Mouse (Mus musculus): ENCODE measurements around the gene Tspyl3. TPM values are rescaled to one million over a fixed set of nuclear protein-coding genes. Genes with fewer than 3 reads are reported as not detected.
A peak's percentile ranks its signal among the peaks of the same experiment; 100 is the strongest.

Gene Tspyl3
- polyA plus RNA-seq, 1 experiment from 2014 or later, result 0.06 TPM

DNA sequence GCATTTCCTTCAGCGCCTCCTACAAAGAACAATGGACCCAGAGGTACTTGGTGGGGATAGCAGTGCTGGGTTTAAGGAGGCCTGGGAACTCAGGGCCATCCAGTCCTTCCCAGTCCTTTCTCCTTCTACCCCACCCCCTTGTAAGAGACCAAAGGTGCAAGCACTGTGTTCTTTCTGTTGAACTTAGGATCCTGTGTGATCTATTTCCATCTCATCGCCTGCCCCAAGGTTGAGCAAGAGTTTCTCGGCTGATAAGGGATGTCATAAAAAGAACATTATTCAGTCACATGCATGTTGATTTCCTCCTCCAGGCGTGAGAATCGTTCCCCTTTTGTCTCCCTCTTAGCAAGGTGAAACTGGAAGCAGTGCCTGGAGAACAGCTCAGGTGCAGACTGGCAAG is 24.5 kb upstream of the Tspyl3 start:
- ChIA-PET POLR2A (no interaction called here), CTCF (interaction anchor here (1.0 kb wide), 1 partner anchor 10 kb away, joined by 3 read pairs; no protein-coding TSS in a partner anchor)
- ATAC-seq (no peak), DNase-seq (ENCODE audit: low read depth, low spot score) (no peak)
- in situ Hi-C loops (cut with MboI; ENCODE audit: low pct_unique_long_range_greater_than_20kb), result no loop called here
- TF ChIP-seq CTCF (IDR thresholded peaks at IDR 0.05), result no peak
- H3K27me3 ChIP-seq, result no peaks in the 10 kb centered on the region

DNA sequence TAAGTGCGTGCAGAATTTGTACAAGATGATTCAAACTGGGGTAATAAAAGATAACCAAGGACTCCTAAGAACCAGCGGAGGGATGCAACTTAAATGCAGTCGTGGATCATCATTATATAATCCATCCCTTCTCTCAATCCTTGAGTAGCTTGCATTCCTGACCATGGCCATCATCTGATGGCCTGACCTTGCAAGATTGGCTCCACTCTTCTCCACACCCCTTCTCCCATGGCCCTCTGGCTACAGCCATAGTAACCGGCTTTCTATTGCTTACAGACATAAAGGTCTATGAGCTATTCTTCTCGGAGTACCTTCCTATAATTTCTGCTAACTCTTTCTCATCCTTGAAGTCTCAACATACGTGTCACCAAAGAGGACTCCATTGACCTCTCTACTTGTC is 16.9 kb upstream of the Tspyl3 start:
- no peaks in the 10 kb centered on the region for H3K27me3 ChIP-seq
- in situ Hi-C loops (cut with MboI; ENCODE audit: low pct_unique_long_range_greater_than_20kb), result no loop called here
- CTCF ChIA-PET, result no interaction called here
- TF ChIP-seq CTCF (IDR thresholded peaks at IDR 0.05), result no peak
- DNase-seq (ENCODE audit: low read depth, low spot score) (no peak), ATAC-seq (no peak)
- POLR2A ChIA-PET, result interaction anchor here (0.7 kb wide), 1 partner anchor 271 kb away, joined by 7 read pairs; no protein-coding TSS in a partner anchor

DNA sequence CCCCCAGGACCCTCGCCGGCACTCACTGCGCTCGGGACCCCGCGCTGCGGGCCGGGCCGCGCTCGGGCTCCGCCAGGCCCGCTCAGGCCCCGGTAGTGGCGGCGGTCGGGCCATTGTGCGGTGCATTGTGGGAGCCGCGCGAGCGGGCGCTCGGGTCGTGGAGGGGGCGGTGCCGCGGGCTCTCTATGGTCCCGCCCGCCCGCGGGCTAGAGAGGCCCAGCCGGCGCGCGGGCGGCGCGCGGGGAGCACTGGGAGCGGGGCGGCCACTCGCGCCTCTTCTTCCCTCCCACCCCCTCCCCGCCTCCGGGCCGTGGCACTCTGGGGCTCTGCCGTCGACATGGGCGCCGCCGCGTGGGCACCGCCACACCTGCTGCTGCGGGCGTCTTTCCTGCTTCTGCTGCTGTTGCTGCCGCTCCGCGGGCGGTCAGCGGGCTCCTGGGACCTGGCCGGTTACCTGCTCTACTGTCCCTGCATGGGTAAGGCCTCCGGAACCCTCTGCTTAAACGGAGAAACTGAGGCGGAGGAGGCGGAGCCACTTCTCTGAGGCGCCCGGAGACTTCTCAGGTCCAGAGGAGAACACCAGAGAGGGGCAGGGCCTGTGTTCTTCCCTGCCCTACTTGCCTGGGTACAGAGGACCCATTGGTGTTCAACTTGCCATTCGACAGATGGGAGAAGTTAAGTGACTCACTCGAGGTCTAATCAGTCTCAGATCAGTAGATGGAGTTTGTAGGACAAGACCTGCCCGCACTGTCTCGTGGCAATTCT is 16.2 kb upstream of the Tspyl3 start, which contains the start of the genes Plagl2 and Pofut1:
TSS of gene Plagl2 (minus strand) at position 177 of the 765 bp plus-strand sequence.
TSS of gene Pofut1 (plus strand) at position 284 of the 765 bp plus-strand sequence.
- ChIA-PET CTCF (no interaction called here), POLR2A (interaction anchor here (0.7 kb wide), 1 partner anchor 272 kb away, joined by 7 read pairs; no protein-coding TSS in a partner anchor)
- in situ Hi-C loops (cut with MboI; ENCODE audit: low pct_unique_long_range_greater_than_20kb), result no loop called here
- DNase-seq (ENCODE audit: low read depth, low spot score), result peak; percentile 15
- ATAC-seq, result peak; percentile 87
- TF ChIP-seq CTCF (IDR thresholded peaks at IDR 0.05), result no peak
- H3K27me3 ChIP-seq, result no peaks in the 10 kb centered on the region

DNA sequence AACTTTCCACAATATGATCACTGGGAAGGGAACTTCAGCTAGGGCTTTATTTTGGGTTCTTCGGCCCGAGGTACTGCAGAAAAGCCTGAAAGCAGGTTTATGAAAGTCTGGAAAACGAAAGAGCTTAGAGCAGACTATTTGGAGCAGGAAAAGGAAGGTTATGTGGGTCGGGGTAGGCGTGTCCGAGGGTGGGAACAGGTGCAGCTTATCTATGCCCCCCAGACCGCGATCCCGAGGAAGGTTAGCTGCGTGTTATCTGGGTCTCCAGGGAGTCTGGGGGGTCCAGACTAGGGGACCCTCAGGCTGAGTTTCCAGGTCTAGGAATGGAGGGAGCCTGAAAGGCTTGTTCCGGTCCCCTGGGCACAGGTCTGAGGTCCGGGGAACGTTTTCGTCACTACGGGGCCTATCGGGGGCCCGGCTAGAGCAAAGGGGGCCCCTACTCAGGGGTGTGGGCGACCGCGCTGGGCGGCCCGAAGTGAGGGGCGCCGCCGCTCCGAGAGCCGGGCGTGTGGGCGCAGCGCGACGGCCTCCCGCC is 15.5 kb upstream of the Tspyl3 start:
- no peak for DNase-seq (ENCODE audit: low read depth, low spot score)

DNA sequence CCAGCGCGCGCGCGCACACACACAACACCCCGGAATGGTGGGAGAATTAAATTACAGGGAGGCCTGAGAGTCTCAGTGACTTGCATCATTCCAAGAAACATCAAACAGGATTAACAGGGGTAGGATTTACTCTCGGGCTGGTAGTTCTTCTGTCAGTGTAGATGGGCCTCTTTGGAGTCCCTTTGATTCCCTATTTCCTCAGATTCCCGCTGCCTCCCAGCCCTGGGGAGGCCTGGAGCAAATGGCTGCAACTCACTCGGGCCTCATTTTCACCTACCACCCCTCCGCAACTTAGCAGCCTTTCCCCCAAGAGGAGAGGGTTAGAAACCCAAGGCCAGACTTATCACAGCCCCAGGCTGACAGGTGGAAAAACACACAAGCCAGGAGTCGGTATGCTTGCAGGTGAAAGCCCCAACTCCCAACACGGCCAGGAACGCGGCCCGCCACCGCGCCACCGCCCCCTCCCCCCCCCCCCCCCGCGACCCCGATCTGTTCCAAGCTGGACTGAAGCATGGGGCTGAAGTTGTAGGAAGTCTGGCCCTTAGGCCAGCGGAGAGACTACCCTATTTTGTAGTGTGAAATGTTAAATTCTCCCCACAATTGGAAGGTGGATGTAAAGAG is 14.7 kb upstream of the Tspyl3 start:
- ChIA-PET POLR2A (interaction anchor here (0.9 to 1.1 kb wide), 2 partner anchors 8 to 52 kb away, joined by 3 read pairs; partner anchors contain the start of gene Kif3b), CTCF (interaction anchor here (1.1 to 1.2 kb wide), 2 partner anchors 44 to 92 kb away, joined by 3 read pairs; no protein-coding TSS in a partner anchor)
- no peaks in the 10 kb centered on the region for H3K27me3 ChIP-seq
- DNase-seq (ENCODE audit: low read depth, low spot score) (no peak), ATAC-seq (no peak)
- no peak for TF ChIP-seq CTCF (IDR thresholded peaks at IDR 0.05)
- in situ Hi-C loops (cut with MboI; ENCODE audit: low pct_unique_long_range_greater_than_20kb), result no loop called here

More for the DNA sequence above, 15.5 kb upstream of the Tspyl3 start:
- no peaks in the 10 kb centered on the region for H3K27me3 ChIP-seq
- in situ Hi-C loops (cut with MboI; ENCODE audit: low pct_unique_long_range_greater_than_20kb), result no loop called here
- peak; percentile 8 for ATAC-seq
- ChIA-PET CTCF (no interaction called here), POLR2A (interaction anchor here (0.9 kb wide), 1 partner anchor 9 kb away, joined by 3 read pairs; no protein-coding TSS in a partner anchor)
- TF ChIP-seq CTCF (IDR thresholded peaks at IDR 0.05), result no peak

DNA sequence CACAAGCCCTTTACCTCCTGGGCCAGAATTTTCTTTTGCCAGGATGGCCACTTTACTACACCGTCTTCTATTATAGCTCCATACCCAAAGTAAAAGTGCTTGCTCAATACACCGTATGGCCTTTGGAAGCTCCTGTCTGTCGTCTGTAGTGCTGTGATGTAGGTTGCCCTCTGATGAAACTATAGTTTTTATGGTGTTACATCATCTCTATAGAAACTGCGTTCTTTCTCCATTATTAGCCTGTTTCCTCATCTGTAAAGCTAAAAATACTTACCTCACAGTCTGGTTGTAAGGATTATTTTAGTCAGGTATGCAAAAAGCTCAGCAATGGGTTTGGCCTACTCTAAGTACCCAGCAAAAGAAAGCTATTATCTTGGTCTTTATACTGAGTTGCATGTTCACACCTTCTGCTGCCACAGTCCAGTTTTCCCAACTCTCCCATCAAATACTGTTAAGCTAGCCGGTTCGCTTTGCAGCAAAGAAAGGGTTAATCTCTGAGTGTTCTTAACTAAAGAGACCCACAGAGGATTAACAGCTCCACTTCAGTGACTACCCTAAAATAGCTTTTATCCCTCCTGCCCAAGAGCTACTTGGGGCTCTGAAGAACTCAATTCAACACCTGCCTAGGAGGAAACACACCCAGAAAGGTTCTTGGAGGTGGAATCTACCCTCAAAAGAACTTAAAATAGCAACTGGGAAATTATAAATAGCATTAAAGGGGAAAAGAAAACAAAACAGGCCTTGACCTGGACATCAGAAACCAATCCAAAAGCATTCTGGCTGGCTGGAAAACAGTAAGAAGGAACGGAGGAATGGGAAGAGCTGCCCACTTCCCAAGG is 14.0 kb upstream of the Tspyl3 start:
- ATAC-seq (no peak), DNase-seq (ENCODE audit: low read depth, low spot score) (no peak)
- POLR2A ChIA-PET, result interaction anchor here (1.1 kb wide), 1 partner anchor 52 kb away, joined by 3 read pairs; the partner anchor contains the start of gene Kif3b
- H3K27me3 ChIP-seq, result no peaks in the 10 kb centered on the region
- no peak for TF ChIP-seq CTCF (IDR thresholded peaks at IDR 0.05)
- CTCF ChIA-PET, result interaction anchor here (1.1 to 1.2 kb wide), 2 partner anchors 45 to 91 kb away, joined by 3 read pairs; no protein-coding TSS in a partner anchor
- in situ Hi-C loops (cut with MboI; ENCODE audit: low pct_unique_long_range_greater_than_20kb), result no loop called here

DNA sequence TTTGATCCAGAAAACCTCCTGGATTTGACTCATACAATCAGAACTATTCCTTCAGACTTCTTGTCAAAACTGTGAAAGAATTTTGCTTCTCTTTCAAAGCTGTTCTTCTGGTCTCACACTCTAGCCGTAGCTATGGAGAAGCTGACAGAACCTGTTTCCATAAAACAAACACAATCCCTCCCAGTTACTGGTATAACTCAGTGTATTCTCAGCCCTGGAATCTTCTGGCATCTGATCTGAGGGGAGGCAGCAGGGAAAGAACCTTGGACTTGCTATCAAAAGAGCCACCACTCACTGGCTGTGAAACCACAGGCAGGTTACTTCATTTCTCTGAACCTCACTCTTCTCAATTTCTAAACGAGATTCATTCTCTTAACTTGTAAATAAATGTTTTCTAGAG is 13.2 kb upstream of the Tspyl3 start:
- POLR2A ChIA-PET, result no interaction called here
- TF ChIP-seq CTCF (IDR thresholded peaks at IDR 0.05), result no peak
- H3K27me3 ChIP-seq, result no peaks in the 10 kb centered on the region
- CTCF ChIA-PET, result no interaction called here
- DNase-seq (ENCODE audit: low read depth, low spot score), result no peak
- in situ Hi-C loops (cut with MboI; ENCODE audit: low pct_unique_long_range_greater_than_20kb), result no loop called here
- no peak for ATAC-seq

DNA sequence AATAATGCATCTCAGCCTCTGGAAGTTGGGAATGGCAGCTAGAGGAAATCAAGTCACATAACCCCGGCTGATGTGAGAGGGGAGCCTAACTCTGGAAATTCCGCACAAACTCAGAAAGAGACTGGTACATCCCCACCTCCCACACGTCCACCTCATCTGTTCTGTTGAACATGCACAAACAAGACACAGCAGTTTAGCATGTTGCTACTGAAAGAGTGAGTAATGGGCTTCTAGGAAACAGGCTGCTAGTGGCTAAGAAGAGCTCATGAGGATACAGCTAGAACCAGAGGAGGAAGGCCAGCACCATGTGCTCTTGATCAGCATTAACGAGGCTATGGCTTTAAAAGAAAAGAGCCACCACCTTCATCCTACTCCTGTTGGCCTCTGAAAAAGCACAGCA is 12.7 kb upstream of the Tspyl3 start:
- no peak for DNase-seq (ENCODE audit: low read depth, low spot score)
- no peaks in the 10 kb centered on the region for H3K27me3 ChIP-seq
- CTCF ChIA-PET, result no interaction called here
- ATAC-seq, result no peak
- no peak for TF ChIP-seq CTCF (IDR thresholded peaks at IDR 0.05)
- in situ Hi-C loops (cut with MboI; ENCODE audit: low pct_unique_long_range_greater_than_20kb), result no loop called here
- POLR2A ChIA-PET, result no interaction called here

DNA sequence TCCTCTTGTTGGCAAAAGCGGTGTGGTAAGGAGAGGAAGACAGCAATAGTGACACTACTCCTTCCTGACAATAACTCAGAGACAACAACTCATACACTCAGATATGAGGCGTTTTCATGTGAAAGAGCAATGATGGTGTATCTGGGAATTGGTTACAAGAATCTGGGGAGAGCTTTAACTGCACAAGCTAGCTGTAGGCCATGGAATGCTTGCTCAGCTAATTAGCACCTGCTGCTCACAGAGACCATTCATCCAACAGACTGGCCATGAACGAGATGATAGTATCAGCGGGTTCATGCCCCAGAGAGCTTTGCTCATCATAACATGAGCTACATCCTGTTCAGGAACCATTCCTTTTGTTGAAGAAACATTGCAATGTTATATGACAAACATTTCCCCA is 12.0 kb upstream of the Tspyl3 start:
- ChIA-PET CTCF (no interaction called here), POLR2A (interaction anchor here (0.8 kb wide), 1 partner anchor 76 kb away, joined by 3 read pairs; the partner anchor contains the start of gene Tm9sf4)
- DNase-seq (ENCODE audit: low read depth, low spot score) (no peak), ATAC-seq (no peak)
- in situ Hi-C loops (cut with MboI; ENCODE audit: low pct_unique_long_range_greater_than_20kb), result no loop called here
- H3K27me3 ChIP-seq, result no peaks in the 10 kb centered on the region
- no peak for TF ChIP-seq CTCF (IDR thresholded peaks at IDR 0.05)

DNA sequence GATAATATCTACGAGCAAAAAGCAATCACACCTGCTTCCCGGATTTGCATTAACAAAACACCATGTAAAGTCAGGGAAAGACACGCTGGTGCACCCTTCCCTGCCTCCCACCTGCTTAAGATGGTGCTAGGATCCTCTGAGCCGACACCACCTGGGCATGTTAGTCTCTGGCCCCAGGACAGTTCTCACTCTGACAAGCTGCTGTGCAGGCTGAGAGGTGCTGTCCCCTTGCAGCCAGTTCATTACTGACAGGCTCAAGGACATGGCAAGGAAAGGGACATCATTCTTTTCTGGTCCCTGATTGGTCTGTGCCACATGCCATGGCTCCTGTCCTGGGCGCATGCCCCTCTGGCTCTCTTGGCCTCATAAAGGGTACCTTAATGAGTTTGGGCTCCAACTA is 3.3 kb upstream of the Tspyl3 start:
- CTCF ChIA-PET, result no interaction called here
- H3K27me3 ChIP-seq, result no peaks in the 10 kb centered on the region
- POLR2A ChIA-PET, result no interaction called here
- no peak for TF ChIP-seq CTCF (IDR thresholded peaks at IDR 0.05)
- ATAC-seq, result no peak
- in situ Hi-C loops (cut with MboI; ENCODE audit: low pct_unique_long_range_greater_than_20kb), result no loop called here
- DNase-seq (ENCODE audit: low read depth, low spot score), result no peak
